In genomic region chr1:177984206-177984605, GRCm38 (mm10) we compare ENCODE assay signal across 8 mouse cellular contexts. TPM values are rescaled to one million over a fixed set of nuclear protein-coding genes. Genes with fewer than 3 reads are reported as not detected.
DNase-seq lines count a peak whose midpoint lies in the region; ATAC-seq lines count a peak whose summit lies in the region.

No protein-coding gene starts in this region.

- H3K4me3 ChIP-seq in forebrain, embryonic 14.5 days (ENCODE audit: low read depth, low read length), result peak overlapping the region; percentile 8; the same call in 1 of the 2 replicates
- H3K4me3 ChIP-seq in limb, embryonic 11.5 days (ENCODE audit: low read depth, low read length), result no peak overlapping the region
- H3K4me3 ChIP-seq in midbrain, embryonic 16.5 days (ENCODE audit: low read depth, low read length), result peak overlapping the region; percentile 24; the same call in 1 of the 2 replicates

- no peak overlapping the region for H3K27ac ChIP-seq in forebrain, embryonic 14.5 days (ENCODE audit: low read depth, low read length)
- H3K27ac ChIP-seq in limb, embryonic 11.5 days (replicated peaks; ENCODE audit: low read depth, low read length), result no peak overlapping the region
- no peak overlapping the region for H3K27ac ChIP-seq in midbrain, embryonic 16.5 days (ENCODE audit: low read length)

- DNase-seq in thymus, postnatal 14 days, result peak; percentile 17
- DNase-seq in thymus, postnatal 25 days, result no peak
- peak; percentile 3 for DNase-seq in forebrain, embryonic 14.5 days (ENCODE audit: low spot score)
- no peak for DNase-seq in limb, embryonic 11.5 days (ENCODE audit: low spot score)
- DNase-seq in adrenal gland, postnatal 36 days, result no peak
- DNase-seq in left cerebral cortex, postnatal 25 days (ENCODE audit: low spot score in 2 of 2), result no peak
- DNase-seq in urinary bladder, postnatal 10 days (ENCODE audit: low spot score), result no peak

- H3K9me3 ChIP-seq in forebrain, embryonic 14.5 days (replicated peaks; ENCODE audit: control insufficient read depth, low read length), result no peaks in the 10 kb centered on the region
- H3K9me3 ChIP-seq in limb, embryonic 11.5 days (ENCODE audit: control insufficient read depth, low read length), result no peaks in the 10 kb centered on the region
- H3K9me3 ChIP-seq in midbrain, embryonic 16.5 days (replicated peaks; ENCODE audit: control insufficient read depth, low read length, poor library complexity, severe bottlenecking), result peaks cover 5% of the 10 kb centered on the region; the same call in 1 of the 2 replicates

- intact Hi-C loops in left cerebral cortex, postnatal 25 days (cut with DNase I), result loop anchor here (5.0 to 10.0 kb wide), 2 partner anchors 201 to 333 kb away; partner anchors contain the start of genes Cox20 and Desi2

- H3K4me1 ChIP-seq in forebrain, embryonic 14.5 days (ENCODE audit: control insufficient read depth, insufficient read depth, low read length), result no peaks in the 10 kb centered on the region
- no peaks in the 10 kb centered on the region for H3K4me1 ChIP-seq in limb, embryonic 11.5 days (ENCODE audit: control insufficient read depth, insufficient read depth, low read length)
- peaks cover 3% of the 10 kb centered on the region; the same call in 1 of the 2 replicates for H3K4me1 ChIP-seq in midbrain, embryonic 16.5 days (ENCODE audit: control insufficient read depth, insufficient read depth, low read length)

- peak overlapping the region; percentile 37; the same call in 1 of the 2 replicates for H3K4me2 ChIP-seq in forebrain, embryonic 14.5 days (ENCODE audit: low read length)
- peak overlapping the region; percentile 20; the same call in 1 of the 2 replicates for H3K4me2 ChIP-seq in limb, embryonic 11.5 days (ENCODE audit: low read depth, severe bottlenecking)
- peak overlapping the region; percentile 46 for H3K4me2 ChIP-seq in midbrain, embryonic 16.5 days (ENCODE audit: low read length)

- no peaks in the 10 kb centered on the region for H3K27me3 ChIP-seq in forebrain, embryonic 14.5 days (replicated peaks; ENCODE audit: control insufficient read depth, insufficient read depth, low read length)
- H3K27me3 ChIP-seq in limb, embryonic 11.5 days (ENCODE audit: control insufficient read depth, insufficient read depth, low read length), result no peaks in the 10 kb centered on the region
- no peaks in the 10 kb centered on the region for H3K27me3 ChIP-seq in midbrain, embryonic 16.5 days (ENCODE audit: control insufficient read depth, insufficient read depth, low read depth, low read length)

- WGBS in forebrain, embryonic 14.5 days, result 63% methylated on average over 9 of the region's 9 CpGs
- WGBS in limb, embryonic 11.5 days, result 58% methylated on average over 9 of the region's 9 CpGs
- WGBS in midbrain, embryonic 16.5 days, result 64% methylated on average over 9 of the region's 9 CpGs

- H3K36me3 ChIP-seq in forebrain, embryonic 14.5 days (ENCODE audit: control insufficient read depth, insufficient read depth, low read length), result no peaks in the 10 kb centered on the region
- no peaks in the 10 kb centered on the region for H3K36me3 ChIP-seq in limb, embryonic 11.5 days (ENCODE audit: control insufficient read depth, insufficient read depth, low read length)
- H3K36me3 ChIP-seq in midbrain, embryonic 16.5 days (ENCODE audit: control insufficient read depth, insufficient read depth, low read length), result no peaks in the 10 kb centered on the region

- ATAC-seq in forebrain, embryonic 14.5 days, result no peak
- ATAC-seq in limb, embryonic 11.5 days (ENCODE audit: insufficient number of reproducible peaks, low FRiP score, low TSS enrichment, low read depth), result no peak
- ATAC-seq in midbrain, embryonic 16.5 days, result no peak

- H3K9ac ChIP-seq in forebrain, embryonic 14.5 days (ENCODE audit: low read length), result no peak overlapping the region
- H3K9ac ChIP-seq in limb, embryonic 11.5 days (ENCODE audit: low read length), result no peak overlapping the region
- H3K9ac ChIP-seq in midbrain, embryonic 16.5 days (ENCODE audit: low read depth, low read length), result no peak overlapping the region

RNA-seq across cellular contexts. Expression of gene Catspere2, which starts 1.0 kb away (rescaled TPM):
- polyA plus RNA-seq in forebrain, embryonic 14.5 days (2014; fragmentation: Nextera tagmentation; extraction: Ambion mirVana), result 0.06 and 0.25 TPM in 2 replicates
- 0.17 TPM in 1 of 2 replicates, not detected in the other for polyA plus RNA-seq in limb, embryonic 11.5 days (2014; fragmentation: Nextera tagmentation; extraction: Ambion mirVana)
- polyA plus RNA-seq in midbrain, embryonic 16.5 days (2015; fragmentation: Nextera tagmentation; extraction: Ambion mirVana), result 0.37 and 0.45 TPM in 2 replicates
- 1 to 10 TPM; 1.6 to 2.1 TPM for total RNA-seq in adrenal gland, postnatal 36 days (2021)
- 1 to 10 TPM; 4.0 to 5.0 TPM for total RNA-seq in left cerebral cortex, postnatal 25 days (2021)

Comparison
In these comparisons a context has a peak if more than half of its experiments do, and no peak if none do; other contexts are left out.
1. DNase-seq: peak in thymus, postnatal 14 days (single experiment) and forebrain, embryonic 14.5 days (single experiment); none in thymus, postnatal 25 days (single experiment), limb, embryonic 11.5 days (single experiment), adrenal gland, postnatal 36 days (0 of 2), left cerebral cortex, postnatal 25 days (0 of 2) and urinary bladder, postnatal 10 days (single experiment).
2. Peak in every context shown above with its lines, with median percentiles within 50 percentile points of each other: H3K4me2 ChIP-seq.